Mouse (Mus musculus) bone marrow macrophage, adult 2 months (primary cell): ENCODE data around the gene Swap70.

Experiments used
- CTCF ChIP-seq: IDR thresholded peaks from 2 replicates; pipeline ENCODE4 v1.5.1; 2012; ENCODE audit warnings: low read depth, mild to moderate bottlenecking, low read length, moderate library complexity
- POLR2A ChIP-seq: IDR thresholded peaks from 2 replicates; pipeline ENCODE4 v1.6.1; 2012; ENCODE audit warnings: mild to moderate bottlenecking, low read depth, low read length, borderline replicate concordance

DNA sequence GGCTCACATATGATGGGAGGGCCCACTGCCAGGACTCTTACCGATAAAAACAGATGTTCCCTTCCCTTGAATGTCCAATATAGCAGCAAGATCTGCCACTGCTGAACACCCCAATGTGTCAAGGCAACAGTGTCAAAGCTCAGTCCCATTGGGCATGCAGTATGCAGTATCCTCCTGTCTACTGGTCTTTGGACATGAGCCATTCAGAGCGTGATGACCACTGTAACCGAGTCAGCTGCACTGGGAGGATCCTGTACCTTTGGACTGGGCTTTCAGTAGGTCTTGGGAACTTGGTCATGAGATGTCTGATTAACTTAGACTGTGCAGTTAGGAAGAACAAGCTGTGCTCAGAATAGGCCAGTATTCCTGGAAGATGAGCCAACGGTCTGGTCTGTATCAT, 84.0 kb downstream of the Swap70 start:
- TF ChIP-seq CTCF: no peak
- TF ChIP-seq POLR2A: no peak
